Mouse (Mus musculus) MEL (cell line): ENCODE measurements around the gene Gsg1l.

Source experiments
- CHD2 ChIP-seq: IDR thresholded peaks from 2 replicates; pipeline ENCODE4 v1.6.1; 2011; ENCODE audit warnings: low read length, improper control_type of control experiment
- CTCF ChIP-seq, 3 experiments: IDR thresholded peaks in 2 of 3; conservative IDR thresholded peaks in 1 of 3; 2 replicates each; pipeline ENCODE4 v1.5.1; 2011 to 2012; ENCODE audit warnings: low read length in 3 of 3, low read depth in 2 of 3, mild to moderate bottlenecking in 2 of 3, improper control_type of control experiment in 1 of 3, inconsistent platforms in 1 of 3, mixed read lengths in 1 of 3, moderate library complexity in 1 of 3; ENCODE audit not compliant: control insufficient read depth in 1 of 3, insufficient read depth in 1 of 3, poor library complexity in 1 of 3, severe bottlenecking in 1 of 3
- E2F4 ChIP-seq: IDR thresholded peaks from 2 replicates; pipeline ENCODE4 v1.6.1; 2011; ENCODE audit warnings: low read depth, low read length, improper control_type of control experiment, borderline replicate concordance
- EP300 ChIP-seq, 2 experiments: IDR thresholded peaks; 2 replicates each; pipeline ENCODE4 v1.6.1; 2011; ENCODE audit warnings: improper control_type of control experiment in 2 of 2, low read length in 2 of 2, low read depth in 1 of 2, mild to moderate bottlenecking in 1 of 2
- GABPA ChIP-seq: IDR thresholded peaks from 2 replicates; pipeline ENCODE4 v1.6.1; 2012; ENCODE audit warnings: low read depth, mild to moderate bottlenecking, inconsistent platforms, low read length, improper control_type of control experiment, moderate library complexity
- GATA1 ChIP-seq: IDR thresholded peaks from 2 replicates; pipeline ENCODE4 v1.6.1; 2011; ENCODE audit warnings: low read depth, low read length, improper control_type of control experiment
- MAFK ChIP-seq: IDR thresholded peaks from 2 replicates; pipeline ENCODE4 v1.6.1; 2011; ENCODE audit warnings: low read depth, mild to moderate bottlenecking, low read length, improper control_type of control experiment, borderline replicate concordance
- POLR2A ChIP-seq, 2 experiments: IDR thresholded peaks; 2 replicates each; pipeline ENCODE4 v1.6.1; 2011 to 2012; ENCODE audit warnings: low read length in 2 of 2, mild to moderate bottlenecking in 2 of 2, control low read depth in 1 of 2, improper control_type of control experiment in 1 of 2, low read depth in 1 of 2, moderate library complexity in 1 of 2; ENCODE audit not compliant: control insufficient read depth in 1 of 2, insufficient read depth in 1 of 2, poor library complexity in 1 of 2
- RAD21 ChIP-seq: IDR thresholded peaks from 2 replicates; pipeline ENCODE4 v1.6.1; 2011; ENCODE audit warnings: mild to moderate bottlenecking, low read depth, low read length, improper control_type of control experiment
- TBP ChIP-seq: IDR thresholded peaks from 2 replicates; pipeline ENCODE4 v1.8.0; 2011; ENCODE audit warnings: low read depth, low read length, improper control_type of control experiment
- TCF12 ChIP-seq: IDR thresholded peaks from 2 replicates; pipeline ENCODE4 v1.6.1; 2014; ENCODE audit warnings: low read depth, mild to moderate bottlenecking, inconsistent platforms, low read length, improper control_type of control experiment, moderate library complexity
- ZNF384 ChIP-seq: IDR thresholded peaks from 2 replicates; pipeline ENCODE4 v1.6.1; 2012; ENCODE audit warnings: low read depth, mild to moderate bottlenecking, inconsistent platforms, low read length, improper control_type of control experiment

GRCm38 (mm10) chr7:125996151-125996550 is 86.1 kb downstream of the Gsg1l start:
- TF ChIP-seq GATA1 (no peak), CHD2 (no peak), ZNF384 (no peak), CTCF (IDR thresholded peaks at IDR 0.05 in 2 of 3, conservative IDR thresholded peaks at IDR 0.05 in 1 of 3; ENCODE audit: control insufficient read depth in 1 of 3, insufficient read depth in 1 of 3, low read depth in 2 of 3, low read length in 3 of 3, poor library complexity in 1 of 3, severe bottlenecking in 1 of 3) (no peak), POLR2A (IDR thresholded peaks at IDR 0.05; ENCODE audit: control insufficient read depth in 1 of 2, insufficient read depth in 1 of 2, low read depth in 1 of 2, low read length in 2 of 2, poor library complexity in 1 of 2) (no peak), TBP (no peak), EP300 (IDR thresholded peaks at IDR 0.05; ENCODE audit: low read depth in 1 of 2, low read length in 2 of 2) (no peak), MAFK (no peak), TCF12 (no peak), GABPA (no peak), RAD21 (no peak), E2F4 (no peak)
